Mouse (Mus musculus) ES-Bruce4 (cell line): ENCODE data around the gene Tcp11l1.

Source experiments
- CTCF ChIP-seq: IDR thresholded peaks from one replicate; pipeline ENCODE4 v1.8.1; 2011; ENCODE audit warnings: low read depth, low read length
- EP300 ChIP-seq: IDR thresholded peaks from 2 replicates; pipeline ENCODE4 v1.6.1; 2011; ENCODE audit warnings: low read depth, low read length; ENCODE audit not compliant: insufficient read depth

DNA sequence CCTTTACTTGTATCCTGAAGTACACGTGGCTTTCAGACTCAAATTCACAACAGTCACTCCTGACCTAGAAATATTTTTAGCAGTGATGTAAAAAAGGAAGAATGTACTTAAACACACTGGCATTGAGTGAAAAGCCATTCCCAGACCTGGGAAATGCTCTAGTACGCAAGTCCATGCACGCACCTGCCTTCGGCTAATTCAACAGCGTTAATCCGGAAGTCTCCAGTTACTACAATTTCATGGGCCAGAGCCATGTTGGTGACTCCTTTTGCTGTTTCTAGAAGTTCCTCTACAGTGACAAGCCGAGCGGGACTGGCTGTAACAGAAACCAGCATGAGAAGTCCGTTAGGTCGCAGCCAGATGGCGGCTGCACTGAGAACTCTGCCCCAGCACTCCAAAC, 12.3 kb downstream of the Tcp11l1 start:
- TF ChIP-seq CTCF: no peak
- no peak for TF ChIP-seq EP300
